Mouse (Mus musculus) C2C12 (cell line): ENCODE data around the gene Sh3tc1.

Experiments used
- CTCF ChIP-seq: IDR thresholded peaks from one replicate; pipeline ENCODE4 v1.5.1; 2011; ENCODE audit not compliant: control insufficient read depth, insufficient read depth, insufficient read length
- MYOD1 ChIP-seq: IDR thresholded peaks from one replicate; pipeline ENCODE4 v1.6.1; 2011; ENCODE audit warnings: low read depth; ENCODE audit not compliant: control insufficient read depth, insufficient read length

- no peak for TF ChIP-seq CTCF
- TF ChIP-seq MYOD1, result no peak
These were observed 62.8 kb downstream of the Sh3tc1 start for GRCm38 (mm10) chr5:35676964-35677363.
